Mouse (Mus musculus) brain, adult 2 months (tissue): ENCODE measurements around the gene Tnfrsf1b.
A peak's percentile ranks its signal among the peaks of the same experiment; 100 is the strongest.

ENCODE experiments used
- DNase-seq: peaks from one replicate; pipeline ENCODE4 v3.0.0; 2011; ENCODE audit warnings: low read depth, low spot score

The Tnfrsf1b gene

DNA sequence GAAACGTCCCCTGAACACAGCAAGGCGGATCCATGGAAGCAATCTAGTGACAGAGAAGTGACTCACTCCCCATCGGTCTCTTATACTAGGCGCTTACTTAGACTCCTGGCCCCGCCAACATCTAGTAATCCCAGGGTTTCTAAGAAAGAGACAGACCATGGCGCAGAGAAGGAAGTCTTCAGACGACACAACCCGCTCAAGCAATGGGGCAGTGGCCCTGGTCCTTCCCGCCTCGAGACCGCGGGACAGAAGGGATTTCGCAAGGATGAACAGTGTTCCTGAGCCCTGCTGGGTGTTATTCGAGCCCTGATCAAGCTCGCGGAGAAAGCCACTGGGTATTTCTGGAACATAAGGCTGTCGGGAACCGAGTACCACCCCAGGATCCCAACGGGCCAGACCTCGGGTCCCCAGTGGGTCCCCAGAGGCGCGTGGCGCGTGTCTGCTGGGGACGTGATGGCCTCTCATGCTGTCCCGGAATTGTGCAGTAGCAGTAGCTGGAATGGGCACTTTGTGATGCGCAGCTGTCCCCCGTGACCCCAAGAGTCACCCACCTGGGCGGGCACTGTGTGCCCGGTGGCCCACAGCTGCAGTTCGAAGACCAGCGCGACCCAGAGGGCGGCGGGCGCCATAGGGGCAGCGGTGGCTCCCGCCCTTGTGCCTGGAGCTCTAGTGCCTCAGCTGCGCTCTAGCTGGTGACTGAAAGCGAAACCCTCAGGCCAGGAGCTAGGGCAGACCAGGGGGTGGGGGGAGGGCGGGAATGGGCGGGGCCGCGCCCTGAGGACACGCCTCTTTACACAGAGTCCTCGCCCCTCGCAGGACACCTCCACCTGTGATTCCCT is at the start of gene Tnfrsf1b:
Tnfrsf1b (minus strand) TSS at position 698 of the 839 bp plus-strand sequence.
- DNase-seq = peak; percentile 45

GRCm38 (mm10) chr4:145295589-145296300 is 49.1 kb upstream of the Tnfrsf1b start:
- DNase-seq = peak; percentile 68

- DNase-seq = no peak
Measured at GRCm38 (mm10) chr4:145294588-145294987, 47.9 kb upstream of the Tnfrsf1b start.

- peak; percentile 82 for DNase-seq
Measured at GRCm38 (mm10) chr4:145286369-145287120, 39.9 kb upstream of the Tnfrsf1b start.

DNA sequence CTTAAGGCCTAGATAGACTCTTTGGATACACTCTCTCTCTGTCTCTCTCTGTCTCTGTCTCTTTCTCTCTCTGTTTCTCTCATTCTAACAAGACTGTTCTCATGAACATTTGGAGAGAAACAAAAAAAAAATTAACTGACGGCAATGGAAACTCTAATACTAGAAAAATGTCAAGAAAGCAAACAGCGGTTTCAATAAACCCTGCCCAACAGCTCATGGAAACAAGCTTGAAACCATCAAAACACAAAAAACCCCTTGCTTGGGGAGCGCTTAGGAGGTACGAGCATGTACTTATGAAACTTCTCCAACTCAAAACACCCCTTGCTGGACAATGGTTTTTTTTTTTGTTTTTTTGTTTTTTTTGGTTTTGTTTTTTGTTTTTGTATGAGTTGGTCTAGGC is 38.0 kb upstream of the Tnfrsf1b start:
- DNase-seq = no peak

GRCm38 (mm10) chr4:145283441-145283840 is 36.8 kb upstream of the Tnfrsf1b start:
- DNase-seq = no peak

DNA sequence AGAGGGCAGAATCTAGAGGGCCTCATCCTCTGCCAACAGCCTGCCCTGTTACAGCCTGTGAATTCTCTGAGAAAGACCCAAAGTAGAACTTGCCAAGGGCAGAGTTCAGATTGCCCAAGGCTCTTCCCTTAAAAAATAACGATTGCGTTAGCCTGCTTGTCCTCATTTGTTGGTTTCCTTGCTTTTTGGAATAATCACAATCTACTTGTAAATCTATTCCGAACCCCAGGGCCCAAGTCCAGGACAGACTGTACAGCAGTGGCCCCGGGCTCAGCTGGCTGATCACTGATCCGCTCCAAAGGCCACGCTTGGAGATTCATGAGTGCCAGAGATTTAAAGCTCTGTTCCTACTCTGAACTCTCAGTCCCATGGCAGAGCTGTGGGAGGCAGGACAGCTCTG is 34.3 kb upstream of the Tnfrsf1b start:
- no peak for DNase-seq

GRCm38 (mm10) chr4:145278724-145279370 is 32.2 kb upstream of the Tnfrsf1b start:
- DNase-seq = no peak

- no peak for DNase-seq
Measured at GRCm38 (mm10) chr4:145278231-145278630, 31.6 kb upstream of the Tnfrsf1b start.

DNA sequence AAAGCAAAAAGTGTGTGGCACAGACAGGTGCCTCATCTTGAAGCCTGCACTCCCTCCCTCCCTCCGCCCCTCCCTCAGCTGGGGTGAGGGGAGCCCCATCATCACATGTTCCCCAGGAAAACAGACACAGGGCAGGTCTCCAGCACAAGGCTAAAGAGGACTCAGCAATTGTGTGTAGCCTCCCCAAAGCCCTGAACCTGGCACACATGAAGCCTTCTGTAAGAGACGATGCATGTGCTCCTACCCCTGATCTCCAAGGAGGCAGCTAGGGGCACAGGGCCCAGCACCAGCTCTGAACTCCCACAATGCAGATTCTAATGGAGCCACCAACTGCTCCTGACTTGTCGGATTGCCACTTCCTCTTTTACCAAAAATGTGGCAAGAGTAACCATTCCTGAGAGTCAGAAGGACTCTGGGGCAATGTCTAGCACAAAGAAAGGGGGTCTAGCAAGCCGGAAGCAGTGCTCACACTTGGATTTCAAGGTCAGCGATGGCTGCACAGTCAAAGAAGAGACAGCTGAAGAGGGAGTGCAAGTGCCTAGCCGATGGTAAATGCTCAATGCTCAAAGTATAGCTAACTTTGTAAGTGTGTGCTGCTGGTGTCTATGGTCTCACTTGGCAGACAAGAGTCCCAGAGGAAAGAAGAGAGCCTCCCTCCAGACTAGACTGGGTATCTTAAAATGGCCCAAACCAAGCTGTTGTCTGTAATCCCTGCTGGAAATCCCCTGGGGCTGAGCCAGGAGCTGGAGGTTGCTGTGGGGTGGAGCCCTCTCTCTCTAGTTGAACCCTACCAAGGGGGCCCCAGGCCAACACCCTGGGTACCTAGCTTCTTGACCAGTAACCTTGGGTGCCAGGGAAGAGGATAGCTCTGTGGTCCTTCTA is 29.9 kb upstream of the Tnfrsf1b start:
- DNase-seq = no peak

- DNase-seq = no peak
Measured at GRCm38 (mm10) chr4:145274887-145275286, 28.2 kb upstream of the Tnfrsf1b start.

- no peak for DNase-seq
Measured at GRCm38 (mm10) chr4:145273923-145274322, 27.3 kb upstream of the Tnfrsf1b start.

GRCm38 (mm10) chr4:145272763-145273162 is 26.1 kb upstream of the Tnfrsf1b start:
- DNase-seq = no peak

DNA sequence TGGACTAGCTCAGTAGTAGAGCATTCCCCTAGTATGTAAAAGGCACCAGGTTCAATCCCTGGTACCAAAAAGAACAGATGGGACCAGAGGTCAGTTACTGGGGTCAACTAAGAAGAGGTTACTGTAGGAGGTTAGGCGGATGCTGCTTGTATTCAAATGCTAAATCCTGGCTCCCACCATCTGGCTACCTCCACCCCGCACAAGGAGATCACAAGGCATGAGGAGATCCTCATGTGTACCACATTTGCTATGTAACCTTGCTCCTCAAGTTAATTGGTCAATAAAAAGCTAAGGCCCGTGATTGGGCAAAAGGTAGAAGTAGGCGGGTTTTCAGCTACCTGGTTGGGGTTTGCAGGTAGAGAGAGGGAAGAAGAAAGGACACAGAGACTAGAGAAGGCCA is 25.0 kb upstream of the Tnfrsf1b start:
- no peak for DNase-seq

- DNase-seq = peak; percentile 13
Measured at GRCm38 (mm10) chr4:145270136-145270535, 23.5 kb upstream of the Tnfrsf1b start.

- DNase-seq = no peak
Measured at GRCm38 (mm10) chr4:145267631-145268110, 21.0 kb upstream of the Tnfrsf1b start.

DNA sequence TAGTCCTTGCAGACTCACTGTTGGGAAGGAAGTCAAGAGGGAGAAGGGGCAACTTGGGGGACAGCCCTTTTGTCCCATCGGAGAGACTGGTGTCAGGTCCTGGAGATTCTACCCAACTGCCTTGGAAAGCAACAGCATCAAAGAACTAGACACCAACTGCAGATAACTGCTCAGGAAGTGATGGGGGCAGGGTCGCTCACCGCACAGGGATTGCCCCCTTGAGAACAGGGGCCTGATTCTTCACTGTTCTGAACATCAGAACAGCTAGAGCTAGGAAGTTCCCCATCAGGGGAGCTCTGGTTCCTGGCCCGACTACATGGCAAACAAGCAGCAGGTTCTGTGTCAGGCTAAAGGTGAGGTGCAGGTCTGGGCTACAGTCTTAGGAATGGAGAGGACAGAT is 19.8 kb upstream of the Tnfrsf1b start:
- no peak for DNase-seq

DNA sequence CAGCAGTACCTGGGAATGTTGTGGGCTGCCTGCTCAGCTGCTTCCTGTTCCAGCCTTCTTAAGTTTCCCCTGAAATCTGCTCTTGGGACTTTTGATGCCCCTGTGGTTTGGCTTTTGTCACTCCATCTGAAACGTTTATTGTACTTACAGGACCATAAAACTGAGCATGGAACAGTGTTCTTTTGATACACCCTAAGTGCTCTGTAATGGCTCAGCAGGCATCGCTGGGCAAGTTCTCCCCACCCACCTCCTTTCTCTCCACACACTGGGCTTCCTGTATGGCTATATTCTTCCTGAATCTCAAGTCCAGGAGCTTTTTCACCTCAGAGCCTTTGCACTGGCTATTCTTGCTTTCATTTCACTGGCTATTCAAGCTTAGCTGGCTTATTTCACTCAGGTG is 18.1 kb upstream of the Tnfrsf1b start:
- no peak for DNase-seq

- no peak for DNase-seq
Measured at GRCm38 (mm10) chr4:145263583-145263982, 16.9 kb upstream of the Tnfrsf1b start.

DNA sequence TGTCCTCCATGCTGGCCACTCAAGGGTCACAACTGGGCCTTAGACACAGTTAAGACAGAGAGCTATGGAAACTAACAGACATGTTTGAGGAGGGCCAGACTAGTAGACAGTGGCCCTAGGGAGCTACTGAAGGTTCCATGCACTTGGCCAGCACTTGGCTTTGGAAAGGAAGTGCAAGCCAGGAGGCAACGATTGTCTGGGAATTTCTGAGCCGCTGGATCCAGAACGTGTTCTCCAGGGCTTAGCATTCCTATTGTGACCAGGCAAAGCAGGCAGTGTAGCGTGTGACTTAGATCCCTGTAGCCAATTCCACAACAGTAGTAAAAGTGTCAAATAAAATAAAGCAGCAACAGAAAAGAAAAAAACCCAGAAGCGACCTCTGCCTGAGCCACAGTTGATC is 14.1 kb upstream of the Tnfrsf1b start:
- no peak for DNase-seq
